Mouse (Mus musculus) spleen, postnatal 4 days (tissue): ENCODE results near the gene Kctd17.

Experiments used
- DNase-seq, 2 experiments: peaks; one replicate each; pipeline ENCODE4 v3.0.0; 2022; ENCODE audit warnings: low spot score in 2 of 2

The Kctd17 gene

DNA sequence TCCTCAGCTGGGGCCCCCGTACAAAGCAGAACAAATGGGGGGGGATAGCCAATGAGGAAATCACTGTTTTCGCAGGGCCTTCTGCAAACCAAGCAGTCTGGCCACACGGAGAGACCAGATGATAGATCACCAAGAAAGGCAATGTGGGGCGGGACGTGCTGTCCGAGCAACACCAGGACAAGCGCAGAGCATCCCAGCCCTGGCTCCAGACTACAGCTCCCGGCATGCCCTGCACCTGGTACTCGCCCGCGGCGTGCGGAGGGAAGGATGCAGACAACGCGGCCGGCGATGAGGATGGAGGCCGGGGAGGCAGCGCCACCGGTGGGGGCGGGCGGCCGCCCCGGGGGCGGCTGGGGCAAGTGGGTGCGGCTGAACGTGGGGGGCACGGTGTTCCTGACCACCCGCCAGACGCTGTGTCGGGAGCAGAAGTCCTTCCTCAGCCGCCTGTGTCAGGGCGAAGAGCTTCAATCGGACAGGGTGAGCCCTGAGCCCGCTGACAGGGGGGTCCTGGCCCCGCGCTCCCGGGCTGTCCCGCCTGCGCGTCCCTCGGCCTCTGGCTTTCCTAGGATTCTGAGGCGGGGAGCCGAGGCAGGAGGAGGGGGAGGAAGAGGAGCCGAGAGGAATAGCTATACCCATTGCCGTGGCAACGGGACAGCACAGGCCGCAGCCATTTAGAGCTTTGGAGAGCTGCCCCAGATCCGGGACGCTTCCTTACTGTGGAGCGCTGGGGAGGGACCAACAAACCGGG, at the start of gene Kctd17:
Gene Kctd17 (plus strand): TSS at position 174 of the 748 bp plus-strand sequence.
- no peak for DNase-seq

DNA sequence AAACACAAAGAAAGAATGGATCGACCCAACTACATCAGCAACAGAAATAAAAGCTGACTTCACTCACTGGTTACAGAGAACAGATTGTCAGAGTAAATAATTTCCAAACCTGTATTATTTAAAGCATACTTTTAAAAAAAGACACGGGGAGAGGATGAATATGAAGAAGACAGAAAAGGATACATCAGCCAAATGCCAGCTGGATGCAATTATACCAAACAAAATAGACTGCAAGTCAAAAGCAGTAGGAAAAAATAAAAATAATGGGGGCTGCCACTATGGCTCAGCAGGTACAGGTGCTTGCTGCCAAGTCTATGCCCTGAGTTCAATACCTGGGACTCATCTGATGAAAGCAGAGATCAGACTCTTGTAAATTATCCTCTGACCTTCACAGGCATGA, 48.2 kb upstream of the Kctd17 start:
- DNase-seq = no peak

- no peak for DNase-seq
These were observed 47.6 kb upstream of the Kctd17 start for GRCm38 (mm10) chr15:78380741-78381140.

DNA sequence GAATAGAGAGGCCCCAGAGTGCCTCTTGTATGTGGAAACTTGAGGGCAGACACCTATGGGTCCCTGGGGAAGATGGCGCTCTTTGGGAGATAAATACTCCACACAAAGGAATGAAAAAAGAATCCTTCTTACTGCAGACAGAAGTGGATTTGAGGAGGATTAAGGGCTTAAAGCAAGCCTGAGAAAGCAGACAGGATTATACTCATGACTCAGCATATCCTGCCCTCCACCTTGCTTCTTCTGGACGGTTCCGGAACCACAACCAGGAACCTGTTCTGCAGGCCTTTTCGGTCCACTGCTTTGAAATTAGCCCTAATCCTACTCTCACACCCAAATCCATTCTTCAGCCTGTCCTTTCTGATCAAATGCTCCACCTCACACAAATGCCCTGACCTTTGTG, 46.2 kb upstream of the Kctd17 start:
- DNase-seq = no peak

DNA sequence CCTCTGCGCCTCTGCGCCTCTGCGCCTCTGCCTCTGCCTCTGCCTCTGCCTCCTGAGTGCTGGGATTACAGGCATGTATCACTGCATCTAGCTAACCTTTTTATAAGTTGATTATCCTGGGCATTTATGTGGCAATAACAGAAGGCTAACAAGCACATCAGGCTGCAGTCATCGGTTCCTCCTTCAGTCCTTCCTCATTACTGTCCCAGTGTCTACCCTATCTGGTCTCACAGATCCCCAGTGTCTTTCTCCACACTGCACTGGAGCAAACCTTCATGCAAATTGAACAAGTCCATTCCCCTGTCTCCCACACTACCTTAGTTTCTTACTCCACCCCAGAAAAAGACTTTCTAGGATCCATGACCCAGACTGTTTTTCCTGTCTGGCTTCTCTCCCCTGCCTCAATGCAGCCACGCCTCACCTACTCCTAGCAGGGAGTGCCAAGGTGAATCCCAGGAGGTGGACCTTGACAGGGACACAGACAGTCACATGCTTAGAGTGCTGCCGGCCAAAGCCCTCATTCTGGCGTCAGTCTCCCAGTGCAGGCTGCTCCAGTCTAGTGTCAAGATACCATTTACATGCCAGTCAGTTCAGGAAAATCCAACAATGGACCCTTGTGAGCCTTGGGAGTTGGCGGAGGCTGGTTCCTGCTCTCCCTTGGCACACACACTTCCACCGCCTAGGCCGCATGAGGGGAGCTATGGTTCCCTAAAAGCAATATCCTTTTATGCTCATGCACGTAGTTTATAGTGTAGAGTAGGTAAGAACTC, 44.7 kb upstream of the Kctd17 start:
- DNase-seq = no peak

- DNase-seq = no peak
These were observed 43.9 kb upstream of the Kctd17 start for GRCm38 (mm10) chr15:78384220-78385116.

DNA sequence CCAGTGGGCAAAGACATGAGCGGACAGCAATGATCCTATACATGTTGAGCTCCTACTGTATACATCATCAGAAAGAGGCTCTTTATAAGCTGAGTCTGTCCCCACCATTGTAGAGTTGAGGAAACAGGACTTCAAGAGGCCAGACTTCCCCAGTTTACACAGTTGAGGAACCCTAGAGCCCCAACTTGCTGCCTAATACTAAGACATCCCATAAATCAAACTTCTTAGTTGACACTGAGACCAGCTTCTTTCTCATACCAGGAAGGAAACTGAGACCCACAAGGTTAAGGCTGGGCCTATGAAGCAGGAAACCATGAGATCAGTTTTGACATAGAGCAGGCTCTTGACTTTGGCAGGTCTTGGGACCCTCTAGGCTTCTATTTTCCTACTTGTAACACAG, 42.8 kb upstream of the Kctd17 start:
- no peak for DNase-seq

DNA sequence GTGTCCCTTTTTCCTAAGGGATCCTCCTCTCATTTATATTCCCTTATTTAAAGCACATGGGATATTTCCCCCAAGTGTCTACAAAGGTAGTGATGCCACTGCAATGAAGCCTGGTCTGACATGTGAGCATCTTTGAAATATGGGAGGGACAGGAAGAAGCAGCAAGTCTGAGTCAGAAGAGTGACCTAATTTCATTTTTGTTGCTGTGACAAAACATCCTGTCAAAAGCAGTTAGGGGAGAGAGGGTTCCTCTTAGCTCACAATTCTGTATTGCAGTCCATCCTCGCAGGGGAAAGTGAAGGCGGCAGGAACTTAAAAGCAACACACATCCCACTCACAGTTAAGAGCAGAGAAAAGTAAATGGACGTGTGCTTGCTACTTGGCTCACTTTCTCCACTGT, 37.5 kb upstream of the Kctd17 start:
- no peak for DNase-seq

DNA sequence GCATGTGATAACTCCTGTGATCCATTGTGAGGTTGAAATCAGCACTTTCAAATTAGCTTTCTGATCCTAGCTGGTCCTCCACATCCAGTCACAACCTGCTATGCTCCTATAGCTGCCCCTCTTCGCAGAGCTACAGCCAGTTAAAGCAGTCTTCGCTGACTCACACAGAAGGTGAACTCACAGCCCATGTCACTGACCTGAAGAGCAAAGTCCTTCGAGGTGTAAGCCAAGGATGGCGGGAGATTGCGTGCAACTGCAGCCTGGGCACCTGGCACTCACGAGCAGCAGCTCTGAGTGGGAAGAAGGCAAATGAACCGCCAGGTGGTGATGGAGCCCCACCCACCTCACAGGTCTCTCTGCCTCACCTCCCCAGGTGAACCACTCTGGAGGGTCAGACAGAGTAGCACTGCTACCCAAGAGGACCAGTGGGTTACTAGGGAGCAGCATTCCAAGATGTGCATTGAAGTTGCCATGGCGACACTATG, 32.8 kb upstream of the Kctd17 start, which contains the start of gene Tex33:
Gene Tex33 (minus strand): TSS at position 435 of the 485 bp plus-strand sequence.
- DNase-seq = no peak

GRCm38 (mm10) chr15:78401345-78401744, 27.0 kb upstream of the Kctd17 start:
- no peak for DNase-seq

- peak in 1 of 2 experiments; percentile 50 for DNase-seq
These were observed 26.4 kb upstream of the Kctd17 start for GRCm38 (mm10) chr15:78401921-78402320.

GRCm38 (mm10) chr15:78402423-78402822, 25.9 kb upstream of the Kctd17 start:
- no peak for DNase-seq

GRCm38 (mm10) chr15:78403301-78403741, 25.0 kb upstream of the Kctd17 start:
- no peak for DNase-seq

- DNase-seq = no peak
These were observed 24.5 kb upstream of the Kctd17 start for GRCm38 (mm10) chr15:78403896-78404295.

DNA sequence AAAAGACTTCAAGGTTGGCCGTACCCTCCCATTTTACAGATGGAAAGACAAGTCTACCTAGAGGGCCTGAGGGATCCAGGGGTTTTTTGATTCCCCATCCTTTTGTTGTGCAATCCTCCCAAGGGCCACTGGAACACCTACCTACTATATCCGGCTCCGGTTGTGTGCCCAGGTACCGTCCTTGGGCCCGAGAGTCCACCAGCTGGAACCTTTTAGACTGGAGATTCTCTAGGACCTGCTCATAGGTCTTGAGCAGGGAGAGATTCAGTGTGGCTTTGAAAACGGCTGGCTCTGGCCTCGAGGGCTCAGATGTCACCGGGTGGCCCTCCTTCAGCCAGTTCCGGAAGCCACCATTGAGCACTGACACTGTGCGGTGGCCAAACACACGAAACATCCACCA, 23.3 kb upstream of the Kctd17 start:
- no peak for DNase-seq

DNA sequence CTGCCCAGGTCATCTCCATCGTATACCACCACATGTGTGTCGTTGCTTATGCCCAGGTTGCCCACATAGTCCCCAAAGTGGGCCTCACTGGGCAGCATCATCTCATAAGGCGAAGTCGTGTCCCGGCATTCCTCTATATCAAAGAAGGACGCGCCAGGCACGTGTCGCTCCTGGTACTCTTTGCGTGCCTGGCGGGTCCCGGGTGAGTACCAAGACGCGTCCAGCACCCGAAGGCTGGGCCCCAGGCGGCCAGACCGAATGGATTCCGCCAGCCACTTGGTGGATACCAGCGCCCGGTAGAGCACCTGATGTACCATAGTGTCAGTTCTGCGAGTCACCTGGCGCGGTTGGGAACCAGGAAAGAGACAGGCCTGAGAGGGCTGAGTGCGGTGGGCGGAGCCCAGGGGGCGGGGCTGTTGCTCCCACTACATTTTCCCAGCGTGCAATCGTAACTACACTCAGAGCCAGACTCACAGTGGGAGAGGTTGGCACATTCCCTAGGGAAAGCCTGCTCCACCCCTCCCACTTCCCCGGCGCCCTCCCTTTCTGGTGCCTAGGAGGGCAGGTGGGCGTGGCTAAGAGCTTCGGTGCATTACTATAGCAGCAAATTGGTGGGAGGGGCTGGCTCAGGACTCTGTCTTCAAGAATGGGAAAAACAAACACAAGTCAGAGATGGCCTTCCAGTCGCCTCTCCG, 22.7 kb upstream of the Kctd17 start, which contains the start of gene Tst:
Gene Tst (minus strand): TSS at position 391 of the 695 bp plus-strand sequence.
- DNase-seq = peak; percentile 81 to 86

- DNase-seq = peak; percentile 90 to 94
These were observed 21.9 kb upstream of the Kctd17 start, which contains the start of gene Mpst for GRCm38 (mm10) chr15:78406293-78406934. Gene Mpst, plus strand, starts transcription at chr15:78406416.

DNA sequence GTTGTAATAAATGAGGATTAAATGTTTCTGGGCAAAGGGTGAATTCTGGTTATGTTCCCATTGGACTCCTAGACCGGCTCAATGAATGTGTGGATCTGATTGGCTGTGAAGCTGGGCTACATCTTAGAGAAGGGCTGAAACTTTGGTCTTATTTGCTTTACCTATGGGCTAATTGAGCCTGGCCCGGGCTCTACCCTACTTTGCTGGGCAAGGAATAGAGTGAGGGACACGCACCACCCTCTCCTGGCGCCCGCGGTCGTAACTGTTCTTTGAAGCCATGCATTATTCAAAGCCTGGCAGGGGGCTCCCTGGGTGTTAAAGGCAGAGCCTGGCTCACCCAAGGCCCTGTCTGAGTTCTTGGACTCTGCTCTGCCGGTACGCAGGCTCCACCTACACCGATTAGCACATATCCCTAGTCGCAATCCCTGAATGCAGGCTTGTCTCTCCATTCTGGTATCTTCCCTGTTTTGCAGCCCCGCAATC, 18.8 kb upstream of the Kctd17 start:
- DNase-seq = no peak

DNA sequence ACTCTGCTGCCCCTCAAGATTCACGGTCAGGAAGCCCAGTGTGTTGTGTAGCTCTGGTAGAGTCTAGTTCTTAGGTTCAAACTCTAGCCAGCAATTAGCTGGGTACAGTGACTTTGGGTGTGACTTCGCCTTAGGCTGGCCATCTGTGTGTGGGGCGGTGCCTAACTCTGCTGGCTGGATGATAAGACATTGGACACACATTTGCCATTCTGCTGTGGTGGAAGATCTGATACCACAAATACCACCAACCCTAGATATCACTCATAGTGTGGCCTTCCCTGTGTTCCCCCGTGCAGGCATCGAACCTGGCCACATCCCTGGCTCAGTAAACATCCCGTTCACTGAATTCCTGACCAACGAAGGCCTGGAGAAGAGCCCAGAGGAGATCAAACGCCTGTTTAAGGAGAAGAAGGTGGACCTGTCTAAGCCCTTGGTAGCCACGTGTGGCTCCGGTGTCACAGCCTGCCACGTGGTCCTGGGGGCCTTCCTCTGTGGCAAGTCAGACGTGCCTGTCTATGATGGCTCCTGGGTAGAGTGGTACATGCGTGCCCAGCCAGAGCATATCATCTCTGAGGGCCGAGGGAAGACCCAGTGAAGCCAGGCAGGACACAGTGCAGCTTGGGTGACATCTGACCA, 15.2 kb upstream of the Kctd17 start:
- DNase-seq = peak in 1 of 2 experiments; percentile 73

GRCm38 (mm10) chr15:78413719-78414117, 14.6 kb upstream of the Kctd17 start:
- no peak for DNase-seq
